Mouse (Mus musculus) megakaryocyte, embryonic 14.5 days (primary cell): ENCODE data around the gene Exoc3l2.

Source experiments
- FLI1 ChIP-seq: IDR thresholded peaks from 2 replicates; pipeline ENCODE4 v1.6.1; 2012; ENCODE audit warnings: low read length, inconsistent platforms, mixed read lengths
- GATA1 ChIP-seq: IDR thresholded peaks from 3 replicates; pipeline ENCODE4 v1.6.1; 2012; ENCODE audit warnings: mixed read lengths, low read length, inconsistent platforms, borderline replicate concordance

DNA sequence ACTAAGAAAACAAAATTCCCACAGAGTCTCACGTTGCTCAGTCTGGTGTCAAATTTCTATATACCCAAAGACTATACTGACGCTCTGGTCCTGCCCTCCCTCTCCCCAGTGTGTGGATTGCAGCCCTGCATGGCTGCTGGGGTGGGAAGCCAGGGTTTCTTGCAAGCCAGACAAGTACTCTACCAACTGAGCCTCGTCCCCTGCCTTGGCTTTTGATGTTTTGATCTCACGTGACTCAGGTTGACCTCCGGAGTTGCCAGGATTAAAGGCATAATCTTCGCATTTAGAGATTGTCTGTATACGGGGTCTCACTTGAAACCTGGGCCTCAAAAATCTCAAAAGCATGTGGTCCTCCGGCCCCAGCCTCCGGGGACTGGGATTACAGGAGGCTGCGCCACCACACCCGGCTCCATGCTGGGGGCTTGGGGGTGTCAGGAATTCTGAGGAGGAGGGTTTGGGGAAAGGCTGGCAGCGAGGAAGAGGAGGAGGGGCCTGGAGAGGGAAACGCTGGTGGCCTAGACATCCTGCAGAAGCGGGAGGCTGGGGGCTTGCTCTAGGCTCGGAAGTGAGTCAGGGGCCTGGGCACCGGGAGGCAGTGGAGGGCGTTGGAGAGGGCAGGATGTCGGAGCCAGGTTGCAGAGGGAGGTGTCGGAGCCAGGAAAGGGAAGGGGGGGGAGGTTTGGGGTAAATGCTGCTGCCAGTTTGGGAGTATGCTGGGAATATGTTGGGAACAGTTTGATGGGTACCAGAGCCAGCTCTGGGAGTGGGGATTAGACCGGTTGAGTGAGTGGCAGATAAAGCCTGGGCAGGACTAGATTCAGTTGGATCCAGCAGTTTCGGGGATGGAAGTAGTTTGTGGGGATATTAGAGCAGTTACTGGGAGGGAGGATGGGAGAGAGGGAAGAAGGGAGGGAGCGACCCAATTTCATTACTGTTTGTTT lies 1.5 kb downstream of the Exoc3l2 start:
- TF ChIP-seq GATA1 (no peak), FLI1 (no peak)
